ENCODE assay signal across 8 mouse cellular contexts in the genomic region with DNA sequence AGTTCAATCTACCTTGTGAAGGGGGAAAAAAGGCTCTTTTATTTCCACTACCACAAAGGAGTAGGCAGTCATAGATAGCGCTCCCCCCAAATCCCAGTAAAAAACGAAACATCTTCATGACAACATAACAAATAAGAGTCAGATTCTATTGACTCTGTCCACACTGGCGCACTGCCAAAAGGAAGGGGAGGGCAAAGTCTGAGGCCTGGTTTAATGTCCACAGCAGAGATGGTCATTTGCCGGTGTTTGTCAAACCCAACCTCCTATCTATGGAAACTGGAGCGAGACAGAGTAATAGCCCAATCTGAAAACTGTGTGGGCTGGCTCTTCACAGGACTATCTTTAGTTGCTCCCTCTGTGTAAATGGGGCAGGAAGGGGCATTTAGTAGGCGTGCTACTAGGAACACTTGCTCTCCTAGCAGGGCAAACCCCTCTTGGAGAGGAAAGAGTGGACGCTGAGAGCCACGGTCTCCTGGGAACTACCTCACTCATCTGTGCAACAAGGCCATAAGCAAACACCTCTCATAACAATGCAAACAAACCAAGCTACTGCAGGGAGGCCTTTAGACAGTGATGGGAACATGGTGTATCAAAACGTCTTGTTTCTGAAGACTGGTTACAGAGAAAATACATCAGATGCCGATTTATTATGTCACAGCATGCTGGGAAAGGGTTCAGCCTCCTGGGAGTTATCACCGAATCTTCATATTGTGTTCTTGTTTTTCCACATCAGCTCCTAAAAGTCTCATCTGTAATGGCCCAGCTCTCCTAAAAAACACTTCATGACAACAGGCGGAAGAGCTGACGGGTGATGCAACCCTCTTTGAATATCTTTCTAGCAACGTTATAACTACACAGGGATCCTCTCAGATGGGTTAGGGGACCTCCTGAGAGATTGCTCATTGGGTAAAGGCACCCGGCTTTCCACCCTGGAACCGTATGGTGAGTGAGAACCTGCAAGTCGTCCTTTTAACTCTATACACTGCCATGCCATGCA. TPM values are rescaled to one million over a fixed set of nuclear protein-coding genes. Genes with fewer than 3 reads are reported as not detected.
DNase-seq lines count a peak whose midpoint lies in the region; TF ChIP-seq lines count a peak whose summit lies in the region.

No protein-coding gene starts in this region.

- H3K4me1 ChIP-seq in cortical plate, adult 2 months (ENCODE audit: control insufficient read depth, insufficient read depth, low read length): peaks cover 16% of the 10 kb centered on the region

- no peak for TF ChIP-seq POLR2A in cortical plate, adult 2 months (IDR thresholded peaks at IDR 0.05; ENCODE audit: extremely low read depth, insufficient read depth, low read length)

- H3K4me3 ChIP-seq in cortical plate, adult 2 months (ENCODE audit: insufficient read depth, low read length): peak overlapping the region; percentile 87
- peak overlapping the region; percentile 71 for H3K4me3 ChIP-seq in macrophage (ENCODE audit: inconsistent target)

- H3K36me3 ChIP-seq in macrophage (ENCODE audit: inconsistent target): no peaks in the 10 kb centered on the region

- peak; percentile 39 for DNase-seq in ovary, adult 18-20 months (ENCODE audit: low spot score)
- DNase-seq in ovary, postnatal 14 days (ENCODE audit: low spot score): no peak
- DNase-seq in heart, postnatal 14 days: peak; percentile 68 to 70
- DNase-seq in kidney, postnatal 36 days: peak; percentile 88 to 91
- DNase-seq in B cell, adult 2 months: no peak
- DNase-seq in embryo, embryonic 10.5 days (ENCODE audit: low spot score): no peak

- peaks cover 30% of the 10 kb centered on the region; the same call in 1 of the 2 replicates for H3K79me2 ChIP-seq in macrophage (ENCODE audit: inconsistent target)

- intact Hi-C loops in heart, postnatal 14 days (cut with DNase I): loop anchor here (5.0 to 10.0 kb wide), 2 partner anchors 375 to 498 kb away; partner anchors contain the start of gene Mdk

- H3K27ac ChIP-seq in cortical plate, adult 2 months (ENCODE audit: insufficient read depth, low read length): peak overlapping the region; percentile 77
- H3K27ac ChIP-seq in macrophage: no peak overlapping the region

- no peak for TF ChIP-seq CTCF in cortical plate, adult 2 months (IDR thresholded peaks at IDR 0.05; ENCODE audit: extremely low read depth, insufficient read depth, low read length)

- 69% methylated on average over 17 of the region's 17 CpGs for WGBS in macrophage (ENCODE audit: missing documents)

RNA-seq across cellular contexts. Expression of gene Cry2, which starts 1.2 kb away (rescaled TPM):
- polyA plus RNA-seq in cortical plate, adult 2 months (2012; rRNA removed): 99.9 and 108 TPM in 2 replicates
- total RNA-seq in heart, postnatal 14 days (2021): 10 to 100 TPM; 20.9 to 26.6 TPM
- 10 to 100 TPM in 23 of 26 experiments, 1 to 10 TPM in 3; 8.8 to 28.9 (median 20.4) TPM for total RNA-seq in macrophage (2018; cell fraction: chromatin; rRNA removed)
- total RNA-seq in macrophage (2018; cell fraction: cytosol; rRNA removed): 1 to 10 TPM; 1.6 to 4.4 (median 3.1) TPM
- total RNA-seq in macrophage (2018; cell fraction: nucleus; rRNA removed): 10 to 100 TPM in 16 of 26 experiments, 1 to 10 TPM in 10; 5.3 to 24.1 (median 10.9) TPM
- 2.4 to 3.5 TPM (median 3.0 TPM) in 3 replicates for polyA plus RNA-seq in macrophage (2018)

RNA-seq across cellular contexts. Expression of gene Slc35c1, which starts 27.7 kb away (rescaled TPM):
- polyA plus RNA-seq in cortical plate, adult 2 months (2012; rRNA removed): 14.0 and 14.2 TPM in 2 replicates
- total RNA-seq in heart, postnatal 14 days (2021): 1 to 10 TPM; 5.5 to 5.6 TPM
- total RNA-seq in macrophage (2018; cell fraction: chromatin; rRNA removed): 1 to 10 TPM in 23 of 26 experiments, under 1 TPM in 3; 0.76 to 7.5 (median 2.0) TPM
- total RNA-seq in macrophage (2018; cell fraction: cytosol; rRNA removed): 10 to 100 TPM in 24 of 26 experiments, 1 to 10 TPM in 2; 7.2 to 28.0 (median 20.0) TPM
- total RNA-seq in macrophage (2018; cell fraction: nucleus; rRNA removed): 10 to 100 TPM in 19 of 26 experiments, 1 to 10 TPM in 7; 3.1 to 30.6 (median 15.6) TPM
- polyA plus RNA-seq in macrophage (2018): 19.5 to 23.8 TPM (median 21.6 TPM) in 3 replicates

RNA-seq across cellular contexts. Expression of gene Mapk8ip1, which starts 31.5 kb away (rescaled TPM):
- 320 and 321 TPM in 2 replicates for polyA plus RNA-seq in cortical plate, adult 2 months (2012; rRNA removed)
- total RNA-seq in heart, postnatal 14 days (2021): 1 to 10 TPM; 7.4 to 8.6 TPM
- 1 to 10 TPM in 1 of 26 experiments, under 1 TPM in 4, not detected in 21; 0.25 to 1.6 (median 0.50) TPM for total RNA-seq in macrophage (2018; cell fraction: chromatin; rRNA removed)
- total RNA-seq in macrophage (2018; cell fraction: cytosol; rRNA removed): under 1 TPM in 25 of 26 experiments, not detected in 1; 0.10 to 0.27 (median 0.15) TPM
- total RNA-seq in macrophage (2018; cell fraction: nucleus; rRNA removed): under 1 TPM in 3 of 26 experiments, not detected in 23; 0.24 to 0.75 (median 0.33) TPM
- 0.09 to 0.12 TPM in 2 of 3 replicates, not detected in the other for polyA plus RNA-seq in macrophage (2018)

RNA-seq across cellular contexts. Expression of gene 1700029I15Rik, which starts 50.3 kb away (rescaled TPM):
- polyA plus RNA-seq in cortical plate, adult 2 months (2012; rRNA removed): 4.2 and 4.4 TPM in 2 replicates
- total RNA-seq in heart, postnatal 14 days (2021): 1 to 10 TPM; 1.4 to 1.9 TPM
- 10 to 100 TPM in 21 of 26 experiments, 1 to 10 TPM in 5; 6.5 to 27.0 (median 13.9) TPM for total RNA-seq in macrophage (2018; cell fraction: chromatin; rRNA removed)
- 1 to 10 TPM in 9 of 26 experiments, under 1 TPM in 17; 0.24 to 2.5 (median 0.62) TPM for total RNA-seq in macrophage (2018; cell fraction: cytosol; rRNA removed)
- 10 to 100 TPM in 8 of 26 experiments, 1 to 10 TPM in 18; 3.4 to 13.4 (median 7.7) TPM for total RNA-seq in macrophage (2018; cell fraction: nucleus; rRNA removed)
- 0.50 to 0.61 TPM (median 0.60 TPM) in 3 replicates for polyA plus RNA-seq in macrophage (2018)

RNA-seq across cellular contexts. Expression of gene Large2, which starts 57.9 kb away (rescaled TPM):
- polyA plus RNA-seq in cortical plate, adult 2 months (2012; rRNA removed): 0.31 and 0.59 TPM in 2 replicates
- under 1 TPM; 0.32 to 0.36 TPM for total RNA-seq in heart, postnatal 14 days (2021)
- not detected for total RNA-seq in macrophage (2018; cell fraction: chromatin; rRNA removed)
- total RNA-seq in macrophage (2018; cell fraction: cytosol; rRNA removed): not detected
- total RNA-seq in macrophage (2018; cell fraction: nucleus; rRNA removed): not detected
- not detected in 3 replicates for polyA plus RNA-seq in macrophage (2018)

Comparison
In these comparisons a context has a peak if more than half of its experiments do, and no peak if none do; other contexts are left out.
1. DNase-seq: peak in ovary, adult 18-20 months (single experiment), heart, postnatal 14 days (2 of 2) and kidney, postnatal 36 days (2 of 2); none in ovary, postnatal 14 days (single experiment), B cell, adult 2 months (0 of 2) and embryo, embryonic 10.5 days (single experiment).
2. RNA of gene Cry2, which starts 1.2 kb away (polyA plus RNA-seq): 99.9 to 108 TPM in cortical plate, adult 2 months; 2.4 to 3.5 TPM in macrophage; every median in the first group is over 10 times any median in the second.
3. RNA of gene Mapk8ip1, which starts 31.5 kb away (polyA plus RNA-seq): 320 to 321 TPM in cortical plate, adult 2 months; 0.09 to 0.12 TPM in macrophage; every median in the first group is over 100 times any median in the second.